Mouse (Mus musculus): Measurements from ENCODE around the gene Cks1b.

Gene Cks1b

GRCm38 (mm10) chr3:89396654-89397005 lies 21.6 kb downstream of the Cks1b start:
- DNase-seq (ENCODE audit: extremely low spot score, low read depth, low spot score) = no peak

DNA sequence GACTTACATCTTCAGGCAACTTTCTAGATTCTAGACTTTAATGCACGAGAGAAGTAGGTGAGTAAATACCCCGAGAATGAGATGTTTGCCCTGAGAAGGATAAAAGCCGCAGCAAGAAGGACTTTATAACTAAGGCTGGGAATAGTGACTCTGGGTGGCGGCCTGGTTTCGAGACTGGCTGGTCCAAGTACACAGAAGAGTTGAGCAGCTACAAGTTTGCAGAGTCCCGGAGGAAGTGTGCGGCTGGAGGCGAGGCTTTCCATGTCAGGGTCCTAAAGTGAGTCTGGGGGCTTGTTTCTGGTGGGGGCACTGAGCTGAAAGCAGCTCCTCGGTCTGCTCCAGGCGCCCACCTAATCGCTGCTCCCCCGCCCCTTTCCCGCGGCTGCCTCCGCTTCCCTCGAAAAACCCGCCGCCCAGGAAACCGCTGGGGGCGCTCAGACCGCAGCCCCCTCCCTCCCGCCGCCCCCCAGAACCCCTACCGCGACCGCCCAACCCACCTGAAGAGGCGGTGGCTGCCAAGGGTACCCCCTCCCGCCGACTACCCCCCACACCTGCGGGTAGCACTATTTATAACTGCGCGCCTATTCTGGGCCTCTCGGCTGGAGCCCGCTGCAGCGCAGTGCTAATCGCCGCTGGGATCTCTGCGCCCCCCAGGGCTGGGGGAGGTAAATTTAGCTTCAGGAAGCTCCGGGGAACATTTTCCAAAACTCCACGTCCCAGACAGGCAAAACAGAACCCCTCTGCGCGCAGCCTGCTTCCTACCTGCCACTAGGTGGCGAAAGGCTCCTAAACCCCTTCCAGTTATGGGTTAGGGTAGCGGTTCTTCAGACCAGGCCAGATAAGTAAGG lies 22.2 kb downstream of the Cks1b start:
- no peak for DNase-seq (ENCODE audit: extremely low spot score, low read depth, low spot score)

DNA sequence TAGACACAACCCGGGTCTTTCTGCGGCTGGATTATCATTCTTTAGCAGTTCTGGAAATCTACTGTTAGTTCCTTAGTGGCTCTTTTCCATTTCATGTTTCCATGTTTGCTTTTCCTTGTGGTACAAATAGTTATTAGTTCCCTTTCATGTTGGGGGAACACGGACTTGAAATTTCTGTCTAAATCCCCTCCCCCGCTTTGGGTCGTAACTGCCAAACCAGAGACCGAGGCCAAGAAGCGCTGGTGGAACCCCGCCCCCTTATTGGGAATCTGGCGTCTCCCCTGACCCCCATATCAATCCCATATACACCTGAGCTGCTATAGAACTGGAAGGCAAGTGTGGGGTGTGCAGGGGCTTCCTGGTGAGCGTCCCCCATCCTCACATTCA lies 22.8 kb downstream of the Cks1b start:
- DNase-seq (ENCODE audit: extremely low spot score, low read depth, low spot score) = no peak

DNA sequence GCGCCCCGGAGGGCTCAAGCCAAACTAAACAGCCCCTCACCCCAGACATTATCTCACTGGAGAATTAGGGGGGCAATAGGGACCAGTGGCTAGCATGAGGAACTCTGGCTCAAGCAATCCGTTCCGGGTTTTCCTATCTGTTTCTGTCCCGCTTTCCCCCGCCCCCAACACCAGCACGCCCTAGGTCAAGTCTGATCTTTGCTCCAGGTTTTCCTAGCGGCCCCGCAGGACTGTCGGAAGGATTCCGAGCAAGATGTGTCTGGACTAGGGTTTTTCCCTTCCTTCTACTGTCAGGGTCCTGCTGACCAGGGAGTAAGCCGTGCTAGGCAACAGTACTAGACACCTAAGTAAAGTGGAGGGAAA lies 23.3 kb downstream of the Cks1b start:
- DNase-seq (ENCODE audit: extremely low spot score, low read depth, low spot score) = no peak

DNA sequence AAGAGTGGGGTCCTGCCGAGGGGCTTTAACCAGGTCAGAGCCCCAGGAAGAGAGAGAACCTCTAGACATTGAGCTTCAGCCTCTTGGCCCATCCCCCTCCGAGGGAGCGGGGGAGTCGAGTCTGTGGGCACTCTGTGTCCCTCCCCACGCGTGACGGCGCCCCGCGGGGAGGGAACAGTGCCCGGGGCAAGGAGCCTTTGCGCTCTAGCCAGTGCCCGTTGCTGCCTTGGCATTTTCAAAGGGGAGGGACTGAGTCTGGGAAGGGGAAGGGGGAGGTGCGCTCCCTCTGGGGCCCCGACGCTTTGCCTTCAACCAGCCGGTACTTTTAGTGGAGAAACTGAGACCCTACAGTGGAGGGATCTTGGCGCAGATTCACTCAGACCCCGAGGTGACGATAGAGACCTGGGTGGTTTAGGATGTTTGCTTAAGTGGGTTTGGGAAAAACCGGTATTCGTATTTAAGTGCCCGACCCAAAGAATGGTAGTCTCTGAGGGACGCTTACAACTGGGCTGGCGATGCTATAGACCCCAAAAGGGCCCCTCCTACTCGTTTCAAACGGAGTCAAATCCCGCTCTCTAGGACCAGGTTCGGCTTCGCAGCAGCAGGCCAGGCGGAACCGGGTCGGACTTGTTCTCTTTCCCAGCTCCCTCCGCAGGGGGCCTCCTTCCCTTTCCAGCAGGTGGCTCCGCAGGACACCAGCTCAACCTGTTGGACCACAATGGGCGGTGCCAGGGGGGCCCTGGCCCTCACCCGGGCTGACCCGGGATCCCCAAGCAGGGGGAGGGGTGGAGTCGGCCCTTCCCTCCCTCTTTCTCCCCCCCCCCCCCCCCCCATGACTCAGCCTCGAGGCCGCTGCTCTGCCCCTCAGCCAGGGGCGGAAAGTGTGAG lies 23.9 kb downstream of the Cks1b start, which contains the start of gene Zbtb7b:
TSS of gene Zbtb7b (minus strand) at position 771 of the 888 bp plus-strand sequence.
- DNase-seq (ENCODE audit: extremely low spot score, low read depth, low spot score) = no peak

- DNase-seq (ENCODE audit: extremely low spot score, low read depth, low spot score) = no peak
Observed at GRCm38 (mm10) chr3:89393605-89394004, 24.6 kb downstream of the Cks1b start.

- no peak for DNase-seq (ENCODE audit: extremely low spot score, low read depth, low spot score)
Observed at GRCm38 (mm10) chr3:89392871-89393311, 25.3 kb downstream of the Cks1b start.

DNA sequence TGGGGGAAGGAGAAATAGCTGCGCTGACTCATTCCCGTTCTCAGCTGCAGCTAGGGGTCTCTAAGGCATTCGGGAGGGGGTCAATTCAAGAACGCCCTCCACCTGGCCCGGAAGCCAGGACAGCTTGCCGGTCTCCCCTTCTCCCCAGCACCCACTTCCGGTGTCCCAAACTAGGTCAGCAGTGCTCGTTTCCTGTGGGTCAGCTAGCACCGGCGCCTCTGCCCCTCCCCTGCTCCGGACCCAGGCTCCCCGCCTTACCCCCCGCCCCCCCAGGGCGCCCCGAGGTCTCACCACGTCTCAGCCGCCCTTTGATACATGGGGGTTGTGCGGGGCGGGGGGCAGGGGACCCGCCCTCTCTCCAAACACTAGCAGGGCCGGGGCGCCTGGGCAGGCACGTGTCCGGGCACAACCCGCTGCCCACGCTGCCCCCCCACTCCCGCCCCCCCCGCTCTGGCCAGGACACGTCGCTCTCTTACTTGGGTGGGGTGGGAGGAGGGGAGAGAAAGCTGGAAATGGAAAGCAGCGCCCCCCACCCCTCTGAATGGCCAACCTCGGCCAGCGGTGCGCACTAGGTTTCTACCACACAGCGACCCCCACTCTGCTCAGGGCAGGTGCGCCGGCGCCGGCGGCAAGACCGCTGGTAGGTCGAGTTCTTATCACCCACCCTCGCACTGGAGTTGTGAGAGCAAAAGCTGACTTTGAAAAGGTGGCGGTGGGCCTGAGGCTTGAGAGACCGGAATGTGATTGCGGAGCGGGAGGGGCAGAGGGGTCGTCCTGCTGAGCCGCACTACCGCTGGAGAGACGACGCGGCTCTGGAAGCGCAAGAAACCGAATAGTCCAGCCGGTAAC lies 26.3 kb downstream of the Cks1b start:
- DNase-seq (ENCODE audit: extremely low spot score, low read depth, low spot score) = no peak

DNA sequence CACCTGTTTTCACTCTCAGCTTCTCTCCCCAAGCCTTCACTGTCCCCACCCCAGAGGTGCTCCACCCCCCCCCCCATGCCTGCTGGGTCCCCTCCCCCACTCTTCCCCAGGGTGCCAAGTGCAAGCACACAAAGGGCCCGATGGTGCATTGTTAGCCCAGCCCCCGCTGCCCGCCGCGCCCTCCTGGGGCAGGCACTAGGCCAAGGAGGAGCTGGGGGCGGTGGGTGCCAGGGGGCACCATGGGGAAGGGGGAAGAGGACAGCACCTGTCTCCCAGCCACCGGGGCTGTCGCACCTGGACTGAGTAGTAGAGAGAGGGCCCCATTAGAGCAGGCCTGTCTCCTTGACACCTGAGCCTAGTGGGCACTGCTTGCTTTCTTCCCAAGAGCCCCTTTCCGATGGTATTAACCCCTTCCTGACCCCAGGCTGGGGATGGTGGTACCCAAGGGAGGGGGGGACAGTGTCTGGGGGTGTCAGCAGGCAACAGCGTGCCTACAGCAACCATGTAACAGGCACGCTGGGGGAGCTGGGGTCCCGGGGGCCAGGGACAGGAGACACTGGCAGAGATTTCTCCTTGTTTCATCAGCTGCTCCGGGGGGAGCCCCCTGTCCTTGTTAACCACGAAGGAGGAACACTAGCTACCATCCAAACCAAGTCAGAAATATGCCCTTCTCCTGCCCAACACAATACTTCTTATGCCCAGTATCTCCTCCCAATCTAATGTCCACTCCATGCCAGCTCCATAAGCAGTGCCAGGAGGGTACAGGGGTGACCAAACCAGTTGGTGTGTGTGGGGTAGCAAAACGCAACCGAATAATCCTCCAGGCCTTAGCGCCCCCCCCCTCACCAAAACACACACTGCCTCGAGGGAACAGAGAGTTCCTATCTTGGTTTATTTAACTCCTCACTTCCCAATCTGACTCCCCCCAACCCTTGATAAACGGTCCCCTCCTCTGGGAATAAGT lies 27.2 kb downstream of the Cks1b start:
- DNase-seq (ENCODE audit: extremely low spot score, low read depth, low spot score) = no peak

DNA sequence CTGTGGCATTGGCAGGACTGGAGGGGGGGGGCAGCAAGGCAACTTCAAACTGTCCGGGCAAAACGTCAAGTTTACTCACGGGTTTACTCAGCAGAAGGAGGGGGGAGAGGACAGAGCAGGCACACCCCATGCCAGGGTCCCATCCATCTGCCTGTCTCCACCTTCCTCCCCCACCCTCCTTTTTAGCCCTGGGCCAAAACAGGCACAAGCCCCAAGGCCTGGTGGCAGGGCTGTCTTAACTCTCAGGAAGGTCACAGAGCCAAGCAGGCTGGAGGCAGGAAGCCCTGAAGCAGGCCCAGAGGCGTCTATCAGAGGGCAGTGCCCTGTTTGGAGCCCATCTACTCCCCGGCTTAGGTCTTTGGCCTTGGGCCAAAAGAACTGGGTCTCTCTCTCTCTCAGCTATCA lies 28.1 kb downstream of the Cks1b start:
- no peak for DNase-seq (ENCODE audit: extremely low spot score, low read depth, low spot score)

- DNase-seq (ENCODE audit: extremely low spot score, low read depth, low spot score) = no peak
Observed at GRCm38 (mm10) chr3:89388901-89389740, 29.1 kb downstream of the Cks1b start.

GRCm38 (mm10) chr3:89388134-89388881 lies 29.9 kb downstream of the Cks1b start:
- no peak for DNase-seq (ENCODE audit: extremely low spot score, low read depth, low spot score)

- no peak for DNase-seq (ENCODE audit: extremely low spot score, low read depth, low spot score)
Observed at GRCm38 (mm10) chr3:89387632-89388031, 30.6 kb downstream of the Cks1b start.

GRCm38 (mm10) chr3:89386438-89387420 lies 31.5 kb downstream of the Cks1b start:
- no peak for DNase-seq (ENCODE audit: extremely low spot score, low read depth, low spot score)

GRCm38 (mm10) chr3:89385451-89385850 lies 32.7 kb downstream of the Cks1b start:
- DNase-seq (ENCODE audit: extremely low spot score, low read depth, low spot score) = no peak

DNA sequence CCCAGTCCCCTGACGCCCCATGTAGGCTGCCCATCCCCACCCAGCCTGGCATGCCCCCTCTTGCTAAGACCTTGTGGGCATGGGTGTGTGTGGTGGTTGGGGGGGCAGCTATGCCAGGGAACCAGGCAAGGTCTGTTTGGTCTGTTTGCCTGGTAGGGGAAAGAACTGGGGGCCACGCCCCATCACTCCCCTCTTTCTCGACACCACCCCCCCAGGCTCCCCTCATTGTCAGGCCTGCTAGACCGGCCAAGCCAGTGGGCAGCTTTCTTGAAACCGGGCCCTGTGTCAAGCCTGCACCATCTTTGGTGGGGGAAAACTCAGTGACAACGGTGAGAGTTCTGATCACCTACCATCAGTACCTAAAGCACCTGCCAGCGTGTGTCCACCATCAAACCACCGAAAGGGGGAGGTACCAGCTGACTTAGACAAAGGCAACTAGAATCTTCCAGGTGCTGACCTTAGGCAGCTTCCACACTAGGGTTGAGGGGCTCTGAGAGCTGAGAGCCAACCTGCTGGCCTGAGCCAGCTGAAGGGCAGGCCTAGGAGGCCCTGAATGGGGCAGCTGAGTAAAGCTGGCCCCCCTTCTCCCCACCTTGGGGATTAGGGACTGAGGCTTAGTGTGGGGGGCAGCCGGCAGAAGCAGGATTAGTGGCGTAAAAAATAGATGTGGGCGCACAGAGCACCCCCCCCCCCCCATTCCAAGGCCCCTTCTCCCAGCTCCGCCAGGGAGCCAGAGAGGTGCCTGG lies 33.7 kb downstream of the Cks1b start:
- no peak for DNase-seq (ENCODE audit: extremely low spot score, low read depth, low spot score)
